In the genomic region with DNA sequence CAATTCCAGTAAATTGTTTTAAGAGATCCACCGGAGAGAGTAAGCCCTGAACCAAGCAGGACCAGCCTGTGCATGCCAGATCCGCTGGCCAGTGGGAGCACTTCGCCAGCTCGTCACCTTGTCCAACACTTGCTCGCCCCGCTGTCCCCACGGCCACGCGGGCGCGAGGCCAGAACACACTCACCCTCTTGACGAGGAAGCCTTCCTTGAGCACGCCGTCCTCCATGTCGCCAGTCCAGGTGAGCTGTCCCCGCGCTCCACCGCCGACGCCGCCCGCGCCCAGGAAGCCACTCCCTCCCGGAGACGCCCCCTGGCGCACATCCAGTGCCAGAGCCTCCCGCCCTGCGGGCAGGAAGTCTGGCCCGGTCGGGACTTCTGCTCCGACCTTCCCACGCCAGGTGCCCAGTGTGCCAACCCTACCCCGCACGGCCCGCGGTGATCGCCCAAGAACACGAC, we compare ENCODE assay signal across 8 mouse cellular contexts. TPM values are rescaled to one million over a fixed set of nuclear protein-coding genes. Genes with fewer than 3 reads are reported as not detected.
DNase-seq lines count a peak whose midpoint lies in the region; ATAC-seq and TF ChIP-seq lines count a peak whose summit lies in the region.

A gene (minus strand): TSS at position 258 of the 456 bp plus-strand sequence.

- H3K27me3 ChIP-seq in forebrain, postnatal 0 days (ENCODE audit: insufficient read depth, low read length), result peaks cover 40% of the 10 kb centered on the region
- H3K27me3 ChIP-seq in intestine, embryonic 16.5 days (replicated peaks; ENCODE audit: control insufficient read depth, insufficient read depth, low read length), result peaks cover 8% of the 10 kb centered on the region; the same call in 1 of the 2 replicates
- H3K27me3 ChIP-seq in liver, postnatal 0 days (ENCODE audit: insufficient read depth, low read length), result peaks cover 12% of the 10 kb centered on the region
- H3K27me3 ChIP-seq in neural tube, embryonic 13.5 days, result peaks cover 67% of the 10 kb centered on the region

- no peak for TF ChIP-seq EP300 in liver, postnatal 0 days (IDR thresholded peaks at IDR 0.05; ENCODE audit: low read depth)

- H3K36me3 ChIP-seq in forebrain, postnatal 0 days (ENCODE audit: insufficient read depth), result no peaks in the 10 kb centered on the region
- no peaks in the 10 kb centered on the region for H3K36me3 ChIP-seq in intestine, embryonic 16.5 days (ENCODE audit: control insufficient read depth, insufficient read depth, low read length)
- H3K36me3 ChIP-seq in liver, postnatal 0 days (replicated peaks; ENCODE audit: insufficient read depth, low read length), result no peaks in the 10 kb centered on the region
- no peaks in the 10 kb centered on the region for H3K36me3 ChIP-seq in neural tube, embryonic 13.5 days

- no peaks in the 10 kb centered on the region for H3K4me1 ChIP-seq in forebrain, postnatal 0 days (ENCODE audit: insufficient read depth)
- peaks cover 17% of the 10 kb centered on the region for H3K4me1 ChIP-seq in intestine, embryonic 16.5 days (ENCODE audit: control insufficient read depth, insufficient read depth, low read length)
- H3K4me1 ChIP-seq in liver, postnatal 0 days (ENCODE audit: insufficient read depth), result peaks cover 18% of the 10 kb centered on the region
- H3K4me1 ChIP-seq in neural tube, embryonic 13.5 days (replicated peaks), result peaks cover 15% of the 10 kb centered on the region

- H3K4me2 ChIP-seq in forebrain, postnatal 0 days (ENCODE audit: low read depth), result peak within 1 kb of the TSS; percentile 73
- H3K4me2 ChIP-seq in intestine, embryonic 16.5 days (ENCODE audit: low read depth, low read length), result peak within 1 kb of the TSS; percentile 81
- peak within 1 kb of the TSS; percentile 78 for H3K4me2 ChIP-seq in liver, postnatal 0 days (ENCODE audit: low read depth, low read length)
- peak within 1 kb of the TSS; percentile 85 for H3K4me2 ChIP-seq in neural tube, embryonic 13.5 days

- DNase-seq in T-cell, adult 2 months (ENCODE audit: low spot score), result peak; percentile 42
- DNase-seq in cerebellum, adult 18-20 months, result peak; percentile 78 to 79
- no peak for DNase-seq in forebrain, postnatal 0 days
- peak; percentile 91 for DNase-seq in liver, postnatal 0 days
- DNase-seq in thymus, postnatal 10 days (ENCODE audit: low spot score in 2 of 2), result peak; percentile 39 to 69
- DNase-seq in layer of hippocampus, postnatal 14 days (ENCODE audit: low spot score in 2 of 2), result no peak

- ATAC-seq in forebrain, postnatal 0 days, result peak; percentile 32; the same call in 1 of the 2 replicates
- peak; percentile 60 for ATAC-seq in intestine, embryonic 16.5 days
- peak; percentile 41 for ATAC-seq in liver, postnatal 0 days
- ATAC-seq in neural tube, embryonic 13.5 days (ENCODE audit: low read depth), result peak; percentile 63; the same call in 1 of the 2 replicates

- no peaks in the 10 kb centered on the region for H3K9me3 ChIP-seq in forebrain, postnatal 0 days (ENCODE audit: low read length)
- no peaks in the 10 kb centered on the region for H3K9me3 ChIP-seq in intestine, embryonic 16.5 days (ENCODE audit: control insufficient read depth, low read length)
- H3K9me3 ChIP-seq in liver, postnatal 0 days (ENCODE audit: low read length), result peaks cover 7% of the 10 kb centered on the region
- no peaks in the 10 kb centered on the region for H3K9me3 ChIP-seq in neural tube, embryonic 13.5 days

- no peak within 1 kb of the TSS for H3K27ac ChIP-seq in forebrain, postnatal 0 days (ENCODE audit: low read depth, low read length)
- no peak within 1 kb of the TSS for H3K27ac ChIP-seq in intestine, embryonic 16.5 days (ENCODE audit: low read length)
- peak within 1 kb of the TSS; percentile 25; the same call in 1 of the 2 replicates for H3K27ac ChIP-seq in liver, postnatal 0 days (ENCODE audit: low read depth)
- no peak within 1 kb of the TSS for H3K27ac ChIP-seq in neural tube, embryonic 13.5 days (replicated peaks)

- peak; percentile 37; the same call in 1 of the 2 replicates for TF ChIP-seq CTCF in forebrain, postnatal 0 days (IDR thresholded peaks at IDR 0.05; ENCODE audit: low read depth)
- peak; percentile 76 for TF ChIP-seq CTCF in liver, postnatal 0 days (IDR thresholded peaks at IDR 0.05; ENCODE audit: low read depth)

- under 1% methylated on average over 38 of the region's 38 CpGs for WGBS in forebrain, postnatal 0 days
- 2% methylated on average over 38 of the region's 38 CpGs for WGBS in intestine, embryonic 16.5 days
- WGBS in liver, postnatal 0 days (ENCODE audit: insufficient replicate concordance), result 4% methylated on average over 35 of the region's 38 CpGs
- 1% methylated on average over 38 of the region's 38 CpGs for WGBS in neural tube, embryonic 13.5 days

- 0 out of 2 replicates have a peak within 1 kb of the TSS, but pooled peaks have one; percentile 22 for H3K9ac ChIP-seq in forebrain, postnatal 0 days
- peak within 1 kb of the TSS; percentile 73 for H3K9ac ChIP-seq in intestine, embryonic 16.5 days (ENCODE audit: low read depth, low read length)
- H3K9ac ChIP-seq in liver, postnatal 0 days (replicated peaks), result peak within 1 kb of the TSS; percentile 65
- peak within 1 kb of the TSS; percentile 64 for H3K9ac ChIP-seq in neural tube, embryonic 13.5 days

- peak within 1 kb of the TSS; percentile 40 for H3K4me3 ChIP-seq in forebrain, postnatal 0 days (ENCODE audit: low read depth, low read length)
- H3K4me3 ChIP-seq in intestine, embryonic 16.5 days (ENCODE audit: low read length), result peak within 1 kb of the TSS; percentile 58
- H3K4me3 ChIP-seq in liver, postnatal 0 days (ENCODE audit: low read depth, low read length), result peak within 1 kb of the TSS; percentile 66
- peak within 1 kb of the TSS; percentile 46 for H3K4me3 ChIP-seq in neural tube, embryonic 13.5 days

RNA-seq across cellular contexts. Expression of the gene that starts here (rescaled TPM):
- 1.1 and 1.2 TPM in 2 replicates for total RNA-seq in forebrain, postnatal 0 days (2014; rRNA removed)
- 1.1 and 2.7 TPM in 2 replicates for polyA plus RNA-seq in forebrain, postnatal 0 days (2015; fragmentation: Nextera tagmentation; extraction: Ambion mirVana)
- polyA plus RNA-seq in intestine, embryonic 16.5 days (2015; fragmentation: Nextera tagmentation; extraction: Ambion mirVana), result 30.4 and 31.7 TPM in 2 replicates
- 11.9 and 20.6 TPM in 2 replicates for polyA plus RNA-seq in liver, postnatal 0 days (2015; fragmentation: Nextera tagmentation; extraction: Ambion mirVana)
- 1.0 and 1.1 TPM in 2 replicates for polyA plus RNA-seq in neural tube, embryonic 13.5 days (2015; fragmentation: Nextera tagmentation; extraction: Ambion mirVana)
- total RNA-seq in layer of hippocampus, postnatal 14 days (2021), result under 1 TPM in 1 of 2 experiments, not detected in 1; 0.41 TPM

Comparison
In these comparisons a context has a peak if more than half of its experiments do, and no peak if none do; other contexts are left out.
1. DNase-seq: peak in T-cell, adult 2 months (single experiment), cerebellum, adult 18-20 months (2 of 2), liver, postnatal 0 days (single experiment) and thymus, postnatal 10 days (2 of 2); none in forebrain, postnatal 0 days (single experiment) and layer of hippocampus, postnatal 14 days (0 of 2).
2. H3K9ac ChIP-seq: peak in every context shown above with its lines; median percentile 73 in intestine, embryonic 16.5 days; 65 in liver, postnatal 0 days; 64 in neural tube, embryonic 13.5 days; 22 in forebrain, postnatal 0 days.
3. Peak in every context shown above with its lines, with median percentiles within 50 percentile points of each other: ATAC-seq, H3K4me2 ChIP-seq and H3K4me3 ChIP-seq.